Mouse (Mus musculus): ENCODE results near the gene Pgam1. TPM values are rescaled to one million over a fixed set of nuclear protein-coding genes. Genes with fewer than 3 reads are reported as not detected.
"Not testable (repeated sequence)": the region's sequence is repeated elsewhere in the genome, so short reads cannot be mapped to it uniquely, and the experiment has no call there.

The Pgam1 gene
- polyA plus RNA-seq, 1 experiment from 2014 or later: 528 TPM

DNA sequence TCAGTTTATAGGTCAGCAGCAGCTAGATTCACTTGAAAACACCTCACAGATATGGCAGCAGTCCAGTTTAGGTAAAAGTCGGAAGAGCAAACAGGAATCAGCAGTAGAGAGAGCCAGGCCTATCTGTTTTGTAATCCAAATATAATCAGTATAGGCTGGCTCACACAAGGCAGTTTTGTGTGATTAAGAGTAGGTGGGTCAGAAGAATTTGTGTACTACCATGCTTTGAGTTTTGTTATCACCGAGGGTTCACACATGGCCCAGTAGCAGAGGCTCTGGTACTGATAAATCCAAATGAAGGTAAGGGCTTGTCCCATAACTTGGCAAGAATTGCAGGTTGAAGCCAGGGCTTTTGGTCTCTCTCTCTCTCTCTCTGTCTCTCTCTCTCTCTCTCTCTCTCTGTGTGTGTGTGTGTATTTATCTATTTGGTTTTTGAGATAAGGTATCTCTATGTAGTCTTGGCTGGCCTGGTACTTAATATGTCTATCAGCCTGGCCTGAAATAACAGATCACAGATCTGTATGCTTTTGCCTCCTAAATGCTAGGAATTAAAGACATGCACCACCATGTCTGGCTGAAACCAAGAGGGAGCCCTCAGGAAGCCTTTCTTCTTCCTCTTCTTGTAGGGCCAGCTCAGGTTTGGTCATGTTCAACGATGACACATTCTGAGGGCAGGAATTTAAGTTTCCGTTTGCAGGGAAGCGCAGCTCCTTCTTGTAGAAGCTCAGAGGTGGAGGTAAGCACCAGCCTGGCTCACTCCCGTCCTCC lies 5.2 kb upstream of the Pgam1 start:
- Histone ChIP-seq H3K4me3 (ENCODE audit: low read depth, low read length) (no peak overlapping the region), H3K27me3 (ENCODE audit: control insufficient read depth, insufficient read depth, low read length) (no peaks in the 10 kb centered on the region), H3K4me2 (ENCODE audit: low read depth, low read length) (no peak overlapping the region), H3K27ac (ENCODE audit: low read depth, low read length) (no peak overlapping the region), H3K4me1 (ENCODE audit: control insufficient read depth, insufficient read depth, low read length) (no peaks in the 10 kb centered on the region), H3K36me3 (ENCODE audit: control insufficient read depth, insufficient read depth, low read length) (no peaks in the 10 kb centered on the region), H3K9me3 (ENCODE audit: control insufficient read depth, low read length) (no peaks in the 10 kb centered on the region), H3K9ac (replicated peaks; ENCODE audit: low read depth, low read length) (no peak overlapping the region)
- WGBS: 71% methylated on average over 6 of the region's 6 CpGs
- no peak for ATAC-seq (ENCODE audit: low read depth)

DNA sequence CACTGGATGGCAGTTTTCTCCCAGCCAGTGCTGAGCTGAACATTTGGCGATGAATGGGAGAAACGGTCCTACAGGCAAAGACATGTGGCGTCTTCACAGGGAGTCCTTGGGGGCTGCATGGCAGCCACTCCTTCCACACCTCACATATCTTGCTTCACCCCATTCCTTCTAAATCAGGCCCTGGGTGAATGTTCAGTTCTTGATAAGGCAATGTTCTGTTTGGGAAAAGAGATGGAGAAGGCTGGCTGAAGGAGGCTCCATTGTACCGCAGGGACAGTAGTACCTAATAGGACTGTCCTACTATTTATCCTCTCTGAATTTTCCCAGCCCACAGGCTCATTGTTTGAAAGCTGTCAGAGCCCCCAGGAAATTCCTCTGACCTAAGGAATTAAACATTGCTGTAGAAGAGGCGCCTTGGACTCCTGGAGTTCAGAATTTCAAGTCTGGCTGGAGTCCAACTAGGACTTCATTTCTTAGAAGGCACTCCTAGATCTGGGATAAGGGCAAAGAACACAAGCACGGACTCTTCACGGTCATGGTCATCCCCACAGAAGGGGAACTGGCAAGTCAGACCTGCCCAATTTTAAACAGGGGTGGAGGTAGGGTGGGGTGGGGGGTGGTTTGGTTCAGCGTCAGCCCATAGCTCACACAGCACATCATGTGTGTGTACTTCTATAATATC lies 4.5 kb upstream of the Pgam1 start:
- Histone ChIP-seq H3K4me2 (ENCODE audit: low read depth, low read length) (no peak overlapping the region), H3K27me3 (ENCODE audit: control insufficient read depth, insufficient read depth, low read length) (no peaks in the 10 kb centered on the region), H3K4me3 (ENCODE audit: low read depth, low read length) (no peak overlapping the region), H3K4me1 (ENCODE audit: control insufficient read depth, insufficient read depth, low read length) (no peaks in the 10 kb centered on the region), H3K36me3 (ENCODE audit: control insufficient read depth, insufficient read depth, low read length) (no peaks in the 10 kb centered on the region), H3K9ac (replicated peaks; ENCODE audit: low read depth, low read length) (no peak overlapping the region), H3K27ac (ENCODE audit: low read depth, low read length) (no peak overlapping the region), H3K9me3 (ENCODE audit: control insufficient read depth, low read length) (no peaks in the 10 kb centered on the region)
- WGBS: 68% methylated on average over 8 of the region's 8 CpGs
- ATAC-seq (ENCODE audit: low read depth): no peak

DNA sequence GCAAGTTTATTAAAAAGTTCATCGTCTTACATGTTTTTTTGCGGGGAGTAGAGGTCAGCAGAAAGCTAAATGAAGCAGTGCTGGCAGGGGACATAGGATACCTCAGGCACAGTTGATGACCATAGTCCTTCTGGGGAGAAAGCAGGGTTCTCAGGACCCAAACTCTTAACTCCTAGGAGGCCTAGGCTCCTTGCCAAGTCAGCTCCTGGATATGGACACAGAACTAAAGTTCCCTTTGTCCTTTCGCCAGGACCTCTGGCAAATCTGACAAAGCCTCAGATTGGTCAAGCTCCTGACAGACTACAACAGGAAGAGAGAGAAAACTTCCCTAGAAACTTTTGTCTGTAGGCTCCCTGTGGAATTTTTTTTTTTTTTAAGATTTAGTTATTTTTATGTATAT lies 3.0 kb upstream of the Pgam1 start:
- no peak overlapping the region for H3K9ac ChIP-seq (replicated peaks; ENCODE audit: low read depth, low read length)
- no peaks in the 10 kb centered on the region for H3K27me3 ChIP-seq (ENCODE audit: control insufficient read depth, insufficient read depth, low read length)
- H3K36me3 ChIP-seq (ENCODE audit: control insufficient read depth, insufficient read depth, low read length): no peaks in the 10 kb centered on the region
- no peaks in the 10 kb centered on the region for H3K9me3 ChIP-seq (ENCODE audit: control insufficient read depth, low read length)
- no peak overlapping the region for H3K27ac ChIP-seq (ENCODE audit: low read depth, low read length)
- no peak for ATAC-seq (ENCODE audit: low read depth)
- H3K4me2 ChIP-seq (ENCODE audit: low read depth, low read length): no peak overlapping the region
- peaks cover 11% of the 10 kb centered on the region for H3K4me1 ChIP-seq (ENCODE audit: control insufficient read depth, insufficient read depth, low read length)
- no peak overlapping the region for H3K4me3 ChIP-seq (ENCODE audit: low read depth, low read length)
- 92% methylated on average over 3 of the region's 3 CpGs for WGBS

DNA sequence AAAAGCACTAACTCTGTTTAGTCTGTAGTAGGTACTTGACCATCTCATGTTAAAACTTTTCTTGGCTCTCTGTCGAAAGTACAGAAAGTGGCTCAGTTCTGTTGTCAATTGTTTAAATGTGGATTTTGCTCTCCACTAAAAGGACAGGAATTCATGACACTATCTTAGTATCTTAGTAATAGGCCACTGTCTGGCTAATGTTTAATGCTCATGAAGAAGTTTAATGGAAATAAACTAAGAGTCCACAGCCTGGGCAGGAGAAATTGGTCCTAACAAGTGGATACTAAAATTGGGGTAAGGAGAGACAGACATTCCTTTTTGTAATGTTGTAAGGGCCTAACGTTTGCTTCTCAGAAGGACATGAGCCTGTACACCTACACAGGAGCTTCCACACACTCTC lies 1.3 kb upstream of the Pgam1 start:
- H3K27me3 ChIP-seq (ENCODE audit: control insufficient read depth, insufficient read depth, low read length): no peaks in the 10 kb centered on the region
- 90% methylated on average over 2 of the region's 2 CpGs for WGBS
- H3K4me2 ChIP-seq (ENCODE audit: low read depth, low read length): no peak overlapping the region
- peaks cover 14% of the 10 kb centered on the region for H3K4me1 ChIP-seq (ENCODE audit: control insufficient read depth, insufficient read depth, low read length)
- H3K4me3 ChIP-seq (ENCODE audit: low read depth, low read length): no peak overlapping the region
- H3K27ac ChIP-seq (ENCODE audit: low read depth, low read length): no peak overlapping the region
- no peaks in the 10 kb centered on the region for H3K9me3 ChIP-seq (ENCODE audit: control insufficient read depth, low read length)
- no peaks in the 10 kb centered on the region for H3K36me3 ChIP-seq (ENCODE audit: control insufficient read depth, insufficient read depth, low read length)
- no peak overlapping the region for H3K9ac ChIP-seq (replicated peaks; ENCODE audit: low read depth, low read length)
- ATAC-seq (ENCODE audit: low read depth): no peak

DNA sequence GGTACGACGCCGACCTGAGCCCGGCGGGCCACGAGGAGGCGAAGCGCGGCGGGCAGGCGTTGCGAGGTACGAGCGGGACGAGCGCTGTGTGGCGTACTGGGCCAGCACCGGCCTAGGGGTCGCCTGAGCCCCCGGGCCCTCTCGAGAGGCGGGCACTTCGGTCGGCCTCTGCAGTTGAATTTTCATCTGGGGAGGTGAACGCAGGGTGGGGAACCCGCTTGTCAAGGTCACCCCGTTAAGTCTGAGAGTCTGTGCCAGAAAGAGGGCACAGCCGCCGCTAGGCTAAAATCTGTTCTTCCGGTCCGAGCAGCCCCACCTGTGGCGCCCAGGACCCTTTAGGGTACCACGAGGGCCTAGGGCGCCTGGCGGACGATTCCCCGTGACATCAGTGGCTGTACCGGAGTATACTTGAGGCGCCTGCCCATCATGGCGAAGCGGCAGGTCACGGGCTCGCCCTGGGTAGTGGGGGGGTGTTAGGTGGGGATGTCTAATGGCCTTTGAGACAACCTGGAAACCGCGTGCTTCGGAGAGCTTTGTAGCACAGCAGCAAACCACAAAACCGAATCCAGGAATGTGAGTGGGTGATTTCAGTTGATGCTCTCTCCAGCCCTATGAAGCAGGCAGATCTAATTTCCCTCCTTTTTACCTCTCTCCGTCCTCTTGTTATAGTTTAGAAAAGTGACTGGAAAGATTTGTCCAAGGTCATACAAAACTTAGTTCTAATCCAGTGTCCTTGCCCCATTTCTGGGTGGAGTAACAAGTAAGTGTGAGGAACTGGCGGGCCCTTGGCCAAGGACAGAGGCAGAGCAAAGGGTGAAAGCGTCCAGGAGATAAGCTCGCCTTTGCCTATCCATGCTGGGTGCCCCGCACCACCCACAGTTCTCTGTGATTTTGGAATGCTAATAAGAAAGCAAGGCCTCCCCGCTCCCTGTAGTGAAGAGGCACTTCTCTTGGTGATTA lies 678 bp downstream of the Pgam1 start:
- Histone ChIP-seq H3K4me3 (ENCODE audit: low read depth, low read length) (peak overlapping the region; percentile 95), H3K9ac (replicated peaks; ENCODE audit: low read depth, low read length) (peak overlapping the region; percentile 74), H3K27ac (ENCODE audit: low read depth, low read length) (peak overlapping the region; percentile 74), H3K27me3 (ENCODE audit: control insufficient read depth, insufficient read depth, low read length) (no peaks in the 10 kb centered on the region), H3K9me3 (ENCODE audit: control insufficient read depth, low read length) (no peaks in the 10 kb centered on the region), H3K36me3 (ENCODE audit: control insufficient read depth, insufficient read depth, low read length) (peaks cover 11% of the 10 kb centered on the region), H3K4me1 (ENCODE audit: control insufficient read depth, insufficient read depth, low read length) (peaks cover 14% of the 10 kb centered on the region), H3K4me2 (ENCODE audit: low read depth, low read length) (peak overlapping the region; percentile 98)
- under 1% methylated on average over 51 of the region's 53 CpGs for WGBS
- peak; percentile 87 for ATAC-seq (ENCODE audit: low read depth)

DNA sequence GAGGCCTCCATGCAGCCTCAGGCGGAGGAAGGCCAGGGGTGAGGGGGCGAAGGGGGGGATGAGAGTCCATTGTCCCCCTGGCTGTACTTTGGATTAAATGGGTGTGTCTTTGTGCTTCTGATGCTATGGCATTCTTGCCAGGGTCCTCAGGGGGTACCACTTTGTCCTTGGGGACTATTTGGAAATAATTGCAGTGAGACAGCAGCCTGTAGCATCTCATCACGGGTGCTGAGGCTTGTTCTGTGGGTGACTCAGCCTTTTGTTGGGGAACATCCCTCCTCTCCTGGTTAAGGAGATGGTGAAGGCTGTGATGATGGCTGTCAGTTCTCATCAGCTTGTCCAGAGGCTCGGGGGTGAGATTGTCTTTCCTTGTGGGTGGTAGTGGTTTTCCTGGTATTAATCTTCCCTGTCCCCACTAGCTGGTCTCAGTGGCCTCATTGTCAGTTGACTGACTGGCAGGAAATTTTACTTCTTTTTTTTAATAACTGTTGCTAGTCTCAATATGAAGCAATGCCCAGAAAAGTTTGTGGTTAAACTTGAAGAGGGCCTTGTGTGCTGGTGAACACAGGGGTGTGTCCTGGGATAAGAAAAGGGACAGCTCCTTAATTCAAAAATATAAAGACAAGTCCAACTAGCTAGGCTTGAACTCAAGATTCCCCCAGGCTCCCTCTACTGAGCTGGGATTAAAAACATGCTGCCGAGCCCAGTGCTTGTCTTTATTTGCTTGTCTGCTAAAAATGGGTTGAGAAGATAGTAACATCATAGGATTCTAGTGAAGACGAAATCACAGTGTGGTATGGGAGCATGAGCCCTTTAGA lies 2.3 kb downstream of the Pgam1 start:
- Histone ChIP-seq H3K27me3 (ENCODE audit: control insufficient read depth, insufficient read depth, low read length) (no peaks in the 10 kb centered on the region), H3K4me1 (ENCODE audit: control insufficient read depth, insufficient read depth, low read length) (peaks cover 14% of the 10 kb centered on the region), H3K27ac (ENCODE audit: low read depth, low read length) (no peak overlapping the region), H3K9me3 (ENCODE audit: control insufficient read depth, low read length) (no peaks in the 10 kb centered on the region), H3K9ac (replicated peaks; ENCODE audit: low read depth, low read length) (peak overlapping the region; percentile 74; the same call in 1 of the 2 replicates), H3K4me2 (ENCODE audit: low read depth, low read length) (peak overlapping the region; percentile 98), H3K36me3 (ENCODE audit: control insufficient read depth, insufficient read depth, low read length) (peaks cover 15% of the 10 kb centered on the region), H3K4me3 (ENCODE audit: low read depth, low read length) (peak overlapping the region; percentile 95; the same call in 1 of the 2 replicates)
- no peak for ATAC-seq (ENCODE audit: low read depth)
- whole genome bisulfite sequencing: 48% methylated on average over 6 of the region's 6 CpGs

DNA sequence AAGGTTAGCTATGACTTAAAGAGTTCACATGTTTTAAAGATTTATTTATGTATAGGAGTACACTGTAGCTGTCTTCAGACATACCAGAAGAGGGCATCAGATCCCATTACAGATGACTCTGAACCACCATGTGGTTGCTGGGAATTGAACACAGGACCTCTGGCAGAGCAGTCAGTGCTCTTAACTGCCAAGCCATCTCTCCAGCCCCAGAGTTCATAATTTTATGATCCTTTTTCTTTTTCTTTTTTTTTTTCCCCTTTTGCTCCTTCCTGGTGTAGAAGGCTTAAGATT lies 2.8 kb downstream of the Pgam1 start:
- Histone ChIP-seq H3K36me3 (ENCODE audit: control insufficient read depth, insufficient read depth, low read length) (peaks cover 21% of the 10 kb centered on the region), H3K4me1 (ENCODE audit: control insufficient read depth, insufficient read depth, low read length) (peaks cover 14% of the 10 kb centered on the region)
- ATAC-seq (ENCODE audit: low read depth); H3K27ac ChIP-seq (ENCODE audit: low read depth, low read length); H3K9ac ChIP-seq (replicated peaks; ENCODE audit: low read depth, low read length); H3K4me2 ChIP-seq (ENCODE audit: low read depth, low read length); H3K9me3 ChIP-seq (ENCODE audit: control insufficient read depth, low read length); H3K27me3 ChIP-seq (ENCODE audit: control insufficient read depth, insufficient read depth, low read length); H3K4me3 ChIP-seq (ENCODE audit: low read depth, low read length): not testable (repeated sequence)

DNA sequence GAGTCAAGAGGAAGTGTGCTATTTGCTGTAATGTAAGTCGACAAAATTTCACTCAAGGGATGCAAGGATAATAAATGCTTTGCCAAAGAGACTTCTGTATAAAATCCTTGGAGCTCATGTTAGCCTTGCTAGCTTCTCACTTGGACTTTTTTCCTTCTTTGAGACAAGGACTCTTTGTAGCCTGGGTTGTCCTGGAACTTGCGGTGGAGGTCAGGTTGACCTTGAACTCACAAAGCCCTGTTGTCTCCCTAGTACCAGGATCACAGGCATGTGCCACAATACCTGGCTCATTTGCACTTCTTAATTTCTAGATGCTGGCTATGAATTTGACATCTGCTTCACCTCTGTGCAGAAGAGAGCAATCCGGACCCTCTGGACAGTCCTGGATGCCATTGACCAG lies 3.6 kb downstream of the Pgam1 start:
- H3K27ac ChIP-seq (ENCODE audit: low read depth, low read length): no peak overlapping the region
- peaks cover 14% of the 10 kb centered on the region for H3K4me1 ChIP-seq (ENCODE audit: control insufficient read depth, insufficient read depth, low read length)
- 93% methylated on average over 3 of the region's 3 CpGs for WGBS

More for the DNA sequence above, 3.6 kb downstream of the Pgam1 start:
- H3K36me3 ChIP-seq (ENCODE audit: control insufficient read depth, insufficient read depth, low read length): peaks cover 24% of the 10 kb centered on the region
- no peaks in the 10 kb centered on the region for H3K9me3 ChIP-seq (ENCODE audit: control insufficient read depth, low read length)
- no peaks in the 10 kb centered on the region for H3K27me3 ChIP-seq (ENCODE audit: control insufficient read depth, insufficient read depth, low read length)
- no peak overlapping the region for H3K9ac ChIP-seq (replicated peaks; ENCODE audit: low read depth, low read length)
- no peak overlapping the region for H3K4me3 ChIP-seq (ENCODE audit: low read depth, low read length)
- ATAC-seq (ENCODE audit: low read depth): no peak
- no peak overlapping the region for H3K4me2 ChIP-seq (ENCODE audit: low read depth, low read length)
